Mouse (Mus musculus) lung, embryonic 16.5 days (tissue): ENCODE data around the gene Satb2. TPM values are rescaled to one million over a fixed set of nuclear protein-coding genes. Genes with fewer than 3 reads are reported as not detected.

Experiments
- ATAC-seq: fragments of 200-750 bp; cut with Nextera tagmentation; 2 replicates; pipeline ENCODE4 v1.8.0; 2017; ENCODE audit warnings: low read depth, mild to moderate bottlenecking, moderate library complexity
- H3K27ac ChIP-seq: fragments of 300-500 bp; sonication (generic); 2 replicates; pipeline ENCODE4 v1.5.1; 2014; ENCODE audit warnings: mild to moderate bottlenecking, control low read depth, low read length
- H3K27me3 ChIP-seq: fragments of 300-500 bp; sonication (generic); 2 replicates; pipeline ENCODE4 v1.6.1; 2014; ENCODE audit warnings: low read depth, low read length, mixed read lengths; ENCODE audit not compliant: control insufficient read depth, insufficient read depth
- H3K36me3 ChIP-seq: fragments of 300-500 bp; sonication (generic); 2 replicates; pipeline ENCODE4 v1.6.1; 2014; ENCODE audit warnings: low read length; ENCODE audit not compliant: control insufficient read depth, insufficient read depth
- H3K4me1 ChIP-seq: fragments of 300-500 bp; sonication (generic); replicated peaks from 2 replicates; pipeline ENCODE4 v1.6.1; 2014; ENCODE audit warnings: low read length, mixed read lengths; ENCODE audit not compliant: control insufficient read depth, insufficient read depth
- H3K4me2 ChIP-seq: fragments of 300-500 bp; sonication (generic); 2 replicates; pipeline ENCODE4 v1.6.1; 2014; ENCODE audit warnings: low read depth, low read length, control low read depth
- H3K4me3 ChIP-seq: fragments of 300-500 bp; sonication (generic); 2 replicates; pipeline ENCODE4 v1.5.1; 2014; ENCODE audit warnings: mild to moderate bottlenecking, low read length, control low read depth
- H3K9ac ChIP-seq: fragments of 300-500 bp; sonication (generic); 2 replicates; pipeline ENCODE4 v1.6.1; 2014; ENCODE audit warnings: low read length, control low read depth
- H3K9me3 ChIP-seq: fragments of 300-500 bp; sonication (generic); 2 replicates; pipeline ENCODE4 v1.6.1; 2016; ENCODE audit warnings: low read length; ENCODE audit not compliant: control insufficient read depth
- WGBS: fragments of 180-500 bp; shearing (Covaris S2); extraction: QIAGEN DNeasy Blood & Tissue Kit; methylation state at CpG from one replicate; pipeline ENCODE4 v1.1.7; 2014; 5-methylcytosine and 5-hydroxymethylcytosine counted together
- polyA plus RNA-seq: library from polyadenylated mRNA; unstranded; fragments of >200 nt; fragmentation: Nextera tagmentation; extraction: Ambion mirVana; gene quantifications from 2 replicates; pipeline ENCODE4 v1.2.1, GENCODE M21; 2015

Satb2 gene
- polyA plus RNA-seq, 1 experiment from 2014 or later: 0.54 TPM

GRCm38 (mm10) chr1:56983100-56983590 lies 4.7 kb upstream of the Satb2 start:
- WGBS: 4% methylated on average over 8 of the region's 8 CpGs
- no peak for ATAC-seq

DNA sequence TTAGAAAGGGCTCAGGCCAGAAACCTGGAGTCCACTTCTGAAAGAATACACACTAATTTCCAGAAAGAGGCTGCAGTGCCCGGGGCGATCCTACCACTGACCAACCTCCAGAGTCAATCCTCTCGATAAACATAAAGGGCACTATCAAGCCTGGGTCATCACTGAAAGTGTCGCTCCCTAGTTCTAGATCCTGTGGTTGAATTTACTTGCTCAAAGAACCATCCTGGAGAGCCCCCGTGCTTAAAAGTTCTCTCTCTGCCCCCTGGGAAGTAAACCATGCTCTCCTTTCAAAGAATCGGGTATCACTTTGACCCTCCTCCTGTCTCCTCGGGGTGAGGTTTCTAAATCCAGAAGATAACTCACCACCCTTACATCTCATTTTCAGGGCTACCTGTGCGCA lies 4.2 kb upstream of the Satb2 start:
- Histone ChIP-seq H3K9ac (no peak overlapping the region), H3K27ac (no peak overlapping the region), H3K4me2 (no peak overlapping the region), H3K36me3 (no peaks in the 10 kb centered on the region), H3K27me3 (peaks cover 81% of the 10 kb centered on the region), H3K9me3 (no peaks in the 10 kb centered on the region), H3K4me3 (no peak overlapping the region), H3K4me1 (peaks cover 3% of the 10 kb centered on the region; the same call in 1 of the 2 replicates)
- WGBS: 6% methylated on average over 8 of the region's 8 CpGs
- no peak for ATAC-seq

More at GRCm38 (mm10) chr1:56983100-56983590, 4.7 kb upstream of the Satb2 start:
- Histone ChIP-seq H3K9ac (no peak overlapping the region), H3K4me2 (no peak overlapping the region), H3K27ac (no peak overlapping the region), H3K27me3 (peaks cover 75% of the 10 kb centered on the region), H3K9me3 (no peaks in the 10 kb centered on the region), H3K36me3 (no peaks in the 10 kb centered on the region), H3K4me3 (no peak overlapping the region), H3K4me1 (peaks cover 3% of the 10 kb centered on the region; the same call in 1 of the 2 replicates)

- peaks cover 84% of the 10 kb centered on the region for H3K27me3 ChIP-seq
- H3K4me1 ChIP-seq: peaks cover 7% of the 10 kb centered on the region
- no peak for ATAC-seq
- no peak overlapping the region for H3K27ac ChIP-seq
- no peak overlapping the region for H3K4me3 ChIP-seq
- H3K36me3 ChIP-seq: no peaks in the 10 kb centered on the region
- WGBS: 4% methylated on average over 11 of the region's 11 CpGs
- no peak overlapping the region for H3K4me2 ChIP-seq
- no peaks in the 10 kb centered on the region for H3K9me3 ChIP-seq
- no peak overlapping the region for H3K9ac ChIP-seq
These were observed 3.6 kb upstream of the Satb2 start for GRCm38 (mm10) chr1:56981947-56982555.

GRCm38 (mm10) chr1:56981508-56981907 lies 3.1 kb upstream of the Satb2 start:
- Histone ChIP-seq H3K27ac (no peak overlapping the region), H3K9ac (no peak overlapping the region), H3K4me1 (peaks cover 10% of the 10 kb centered on the region), H3K9me3 (no peaks in the 10 kb centered on the region), H3K36me3 (no peaks in the 10 kb centered on the region), H3K4me3 (no peak overlapping the region), H3K27me3 (peaks cover 85% of the 10 kb centered on the region), H3K4me2 (no peak overlapping the region)
- no peak for ATAC-seq
- WGBS: 0% methylated on average over 1 of the region's 1 CpGs

DNA sequence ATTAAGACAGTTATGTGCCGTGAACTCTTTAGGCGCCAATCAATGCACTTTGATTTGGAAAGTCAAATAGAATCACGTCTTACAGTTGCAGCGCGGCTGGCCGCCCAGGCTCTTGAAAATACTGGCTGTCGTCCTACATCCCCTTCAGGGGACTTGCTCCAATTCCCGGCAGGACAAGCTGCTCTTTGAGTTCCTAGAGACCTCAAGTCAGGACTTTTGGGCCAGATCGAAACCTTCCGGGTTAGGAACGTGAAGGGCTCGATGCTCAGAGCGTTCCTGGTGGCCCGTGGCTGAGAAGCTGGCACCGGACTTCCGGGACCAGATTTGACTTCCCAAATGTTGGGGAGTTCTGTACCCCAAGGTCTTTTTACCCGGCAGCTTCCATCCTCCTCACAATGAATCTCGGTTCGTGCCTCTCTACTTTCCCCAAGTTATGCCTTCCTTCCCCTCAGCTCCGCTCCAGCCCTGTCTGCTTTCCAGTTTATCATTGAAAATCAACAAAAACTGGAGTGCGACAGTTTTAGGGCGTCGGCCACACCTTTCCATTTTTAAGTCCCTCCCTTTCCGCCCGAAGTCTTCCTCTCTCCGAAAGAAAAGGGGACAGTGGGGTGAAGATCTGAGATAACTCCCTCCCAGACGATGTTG lies 2.3 kb upstream of the Satb2 start:
- H3K27me3 ChIP-seq: peaks cover 90% of the 10 kb centered on the region
- no peaks in the 10 kb centered on the region for H3K9me3 ChIP-seq
- H3K27ac ChIP-seq: no peak overlapping the region
- H3K4me3 ChIP-seq: peak overlapping the region; percentile 23
- ATAC-seq: no peak
- under 1% methylated on average over 27 of the region's 27 CpGs for WGBS
- H3K4me2 ChIP-seq: peak overlapping the region; percentile 40
- no peak overlapping the region for H3K9ac ChIP-seq
- H3K36me3 ChIP-seq: no peaks in the 10 kb centered on the region
- peaks cover 10% of the 10 kb centered on the region for H3K4me1 ChIP-seq

GRCm38 (mm10) chr1:56979531-56980395 lies 1.3 kb upstream of the Satb2 start:
- no peak overlapping the region for H3K9ac ChIP-seq
- H3K27me3 ChIP-seq: peaks cover 87% of the 10 kb centered on the region
- H3K9me3 ChIP-seq: no peaks in the 10 kb centered on the region
- no peak for ATAC-seq
- no peak overlapping the region for H3K27ac ChIP-seq
- H3K4me2 ChIP-seq: no peak overlapping the region
- H3K36me3 ChIP-seq: no peaks in the 10 kb centered on the region
- H3K4me3 ChIP-seq: no peak overlapping the region
- 2% methylated on average over 7 of the region's 7 CpGs for WGBS
- peaks cover 10% of the 10 kb centered on the region for H3K4me1 ChIP-seq

GRCm38 (mm10) chr1:56977201-56978100 lies 999 bp downstream of the Satb2 start:
- Histone ChIP-seq H3K4me2 (peak overlapping the region; percentile 54), H3K4me3 (peak overlapping the region; percentile 39), H3K9me3 (no peaks in the 10 kb centered on the region), H3K4me1 (peaks cover 10% of the 10 kb centered on the region), H3K36me3 (no peaks in the 10 kb centered on the region), H3K27me3 (peaks cover 65% of the 10 kb centered on the region), H3K9ac (no peak overlapping the region), H3K27ac (no peak overlapping the region)
- WGBS: under 1% methylated on average over 45 of the region's 45 CpGs
- peak; percentile 34; the same call in 1 of the 2 replicates for ATAC-seq

- H3K4me1 ChIP-seq: peaks cover 13% of the 10 kb centered on the region
- H3K27ac ChIP-seq: no peak overlapping the region
- peak overlapping the region; percentile 39 for H3K4me3 ChIP-seq
- no peak overlapping the region for H3K9ac ChIP-seq
- no peaks in the 10 kb centered on the region for H3K9me3 ChIP-seq
- H3K36me3 ChIP-seq: no peaks in the 10 kb centered on the region
- no peak for ATAC-seq
- 1% methylated on average over 11 of the region's 11 CpGs for WGBS
- H3K27me3 ChIP-seq: peaks cover 58% of the 10 kb centered on the region
- H3K4me2 ChIP-seq: peak overlapping the region; percentile 54
These were observed 1.7 kb downstream of the Satb2 start for GRCm38 (mm10) chr1:56976825-56977104.
